In the genomic region with DNA sequence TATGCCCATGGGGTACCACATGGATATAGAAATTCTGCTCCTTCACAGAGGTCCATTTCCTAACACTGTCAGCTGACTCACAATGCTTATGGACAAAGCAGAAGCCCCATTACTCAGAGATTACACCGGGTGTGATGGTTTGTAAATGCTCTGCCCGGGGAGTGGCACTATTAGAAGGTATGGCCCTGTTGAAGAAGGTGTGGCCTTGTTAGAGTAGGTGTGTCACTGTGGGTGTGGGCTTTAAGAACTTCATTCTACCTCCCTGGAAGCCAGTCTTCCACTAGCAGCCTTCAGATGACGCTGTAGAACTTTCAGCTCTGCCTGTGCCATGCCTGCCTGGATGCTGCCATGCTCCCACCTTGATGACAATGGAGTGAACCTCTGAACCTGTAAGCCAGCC, we compare ENCODE assay signal across 11 mouse cellular contexts.
"Had no signal": no experiment of that assay in that cellular context is flagged by ENCODE, and none has a peak within 500 bp of the region (broad histone marks: within the 10 kb centered on the region; RNA-seq: fewer than 3 reads in every experiment).

No protein-coding gene starts in this region.

- H3K9me3 ChIP-seq: neural tube, embryonic 15.5 days; stomach, embryonic 15.5 days had no signal

- H3K9ac ChIP-seq: limb, embryonic 13.5 days; liver, embryonic 14.5 days; neural tube, embryonic 15.5 days; stomach, embryonic 15.5 days had no signal

- H3K4me3 ChIP-seq: limb, embryonic 13.5 days; myocyte; neural tube, embryonic 15.5 days; stomach, embryonic 15.5 days had no signal

- H3K4me1 ChIP-seq: stomach, embryonic 15.5 days had no signal

- H3K27me3 ChIP-seq: limb, embryonic 13.5 days; neural tube, embryonic 15.5 days; stomach, embryonic 15.5 days had no signal

- H3K36me3 ChIP-seq: limb, embryonic 13.5 days; neural tube, embryonic 15.5 days; stomach, embryonic 15.5 days had no signal

- DNase-seq: kidney, postnatal 25 days; left cerebral cortex, postnatal 4 days; lung, adult 18-20 months; midbrain, embryonic 14.5 days; right cerebral cortex, adult 18-20 months; thymus, postnatal 36 days had no signal

- H3K4me2 ChIP-seq: limb, embryonic 13.5 days; neural tube, embryonic 15.5 days; stomach, embryonic 15.5 days had no signal

- H3K27ac ChIP-seq: limb, embryonic 13.5 days; liver, embryonic 14.5 days; neural tube, embryonic 15.5 days; stomach, embryonic 15.5 days had no signal
